Mouse (Mus musculus) cerebellum, postnatal 36 days (tissue): Measurements from ENCODE around the gene Pramef12.
"Not testable (repeated sequence)": the region's sequence is repeated elsewhere in the genome, so short reads cannot be mapped to it uniquely, and the experiment has no call there.

Experiments used
- DNase-seq, 2 experiments: peaks; one replicate each; pipeline ENCODE4 v3.0.0; 2021 to 2022; ENCODE audit warnings: mixed read lengths in 2 of 2

The Pramef12 gene

GRCm38 (mm10) chr4:144408290-144408689 is at the start of gene Pramef12:
Gene Pramef12 (minus strand): TSS chr4:144408464.
- DNase-seq: no peak

GRCm38 (mm10) chr4:144453217-144453616 is 45.0 kb upstream of the Pramef12 start, which contains the start of gene Gm9944:
Gene Gm9944 (minus strand): TSS chr4:144453317.
- DNase-seq: no peak

DNA sequence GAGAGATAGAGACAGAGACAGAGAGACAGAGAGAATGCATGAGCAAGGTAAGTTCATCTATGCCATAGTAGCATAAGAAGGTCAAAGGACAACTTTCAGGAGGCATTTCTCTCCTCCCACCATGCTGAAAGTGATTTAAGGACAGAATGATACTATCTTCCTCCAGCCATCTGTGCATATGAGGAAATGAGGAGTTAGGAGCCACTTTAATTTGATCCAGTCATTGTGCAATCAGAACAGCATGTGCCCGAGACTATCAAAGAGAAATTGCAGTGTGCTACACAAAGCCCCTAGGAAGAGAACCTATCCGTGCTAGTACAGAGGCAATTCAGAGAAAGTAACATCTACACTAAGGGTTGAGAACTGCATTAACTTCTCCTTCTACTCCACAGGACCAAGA is 40.3 kb upstream of the Pramef12 start:
- no peak for DNase-seq

GRCm38 (mm10) chr4:144441582-144441981 is 33.3 kb upstream of the Pramef12 start:
- no peak for DNase-seq

DNA sequence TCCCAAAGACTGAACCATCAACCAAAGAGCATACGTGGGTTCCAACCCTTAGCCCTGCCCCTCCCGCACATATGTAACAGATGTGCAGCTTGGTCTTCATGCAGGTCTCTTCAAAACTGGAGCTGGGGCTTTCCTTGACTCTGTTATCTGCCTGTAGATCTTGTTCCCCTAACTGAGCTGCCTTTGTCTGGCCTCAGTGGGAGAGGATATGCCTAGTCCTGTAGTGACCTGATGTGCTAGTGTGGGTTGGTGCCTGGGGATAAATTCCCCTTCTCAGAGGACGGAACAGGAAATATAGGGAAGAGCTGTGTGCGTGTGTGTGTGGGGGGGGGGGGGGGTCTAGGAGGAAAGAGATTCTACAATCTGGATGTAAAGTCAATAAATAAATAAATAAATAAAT is 32.8 kb upstream of the Pramef12 start:
- DNase-seq: no peak

GRCm38 (mm10) chr4:144438672-144439071 is 30.4 kb upstream of the Pramef12 start, which contains the start of gene 1700012P22Rik:
Gene 1700012P22Rik (minus strand): TSS chr4:144438772.
- no peak for DNase-seq

DNA sequence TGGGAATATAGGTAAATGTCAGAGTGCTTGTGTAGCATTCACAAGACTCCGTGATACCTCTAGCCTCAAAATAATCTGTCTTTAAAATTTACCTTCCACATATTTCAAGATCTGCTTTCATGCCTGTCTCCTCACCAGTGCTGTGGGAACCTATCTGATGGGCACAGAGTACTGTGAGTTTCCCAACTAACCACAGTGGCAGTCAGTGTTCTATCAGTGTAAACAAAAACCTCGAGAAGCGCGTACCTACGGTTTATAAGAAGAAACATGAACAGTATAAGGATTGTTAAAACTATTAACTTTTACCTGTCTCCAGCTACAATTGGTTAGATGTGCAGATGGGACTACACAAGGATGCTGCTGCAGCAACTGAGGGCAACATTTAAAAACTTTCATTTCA is 25.0 kb upstream of the Pramef12 start:
- no peak for DNase-seq

DNA sequence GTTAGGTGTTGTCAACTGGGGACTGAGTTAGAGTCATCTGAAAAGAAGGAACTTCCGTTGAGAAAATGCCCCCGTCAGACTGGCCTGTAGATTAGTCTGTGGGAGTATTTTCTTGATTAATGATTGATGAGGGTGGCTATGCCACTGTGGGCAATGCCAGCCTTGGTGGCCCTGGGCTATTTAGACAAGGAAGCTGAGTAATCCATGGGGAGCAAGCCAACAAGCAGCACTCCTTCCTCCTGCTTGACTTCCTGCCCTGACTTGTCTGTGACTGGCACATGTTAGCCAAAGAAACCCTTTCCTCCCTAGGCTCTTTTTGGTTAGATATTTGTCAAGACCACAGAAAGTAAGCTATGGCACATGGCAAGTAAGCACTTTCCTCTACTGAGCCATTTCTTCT is 22.5 kb upstream of the Pramef12 start:
- no peak for DNase-seq

GRCm38 (mm10) chr4:144428868-144429267 is 20.6 kb upstream of the Pramef12 start:
- no peak for DNase-seq

DNA sequence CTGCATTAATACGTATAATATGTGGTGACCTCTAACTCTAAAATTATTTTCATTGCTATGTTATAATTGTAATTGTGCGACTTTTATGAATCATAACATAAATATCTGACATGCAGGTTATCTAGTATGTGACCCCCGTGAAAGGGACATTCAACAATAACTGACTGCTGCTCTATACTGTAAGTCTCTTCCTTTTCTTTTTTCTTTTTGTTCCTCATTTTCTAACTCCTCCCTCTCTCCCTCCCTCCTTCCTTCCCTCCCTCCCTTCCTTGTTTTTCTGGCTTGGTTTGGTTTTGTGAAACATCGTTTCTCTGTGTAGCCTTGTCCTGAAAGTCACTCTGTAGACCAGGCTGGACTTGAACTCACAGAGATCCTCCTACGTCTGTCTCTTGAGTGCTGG is 16.3 kb upstream of the Pramef12 start:
- DNase-seq: no peak

DNA sequence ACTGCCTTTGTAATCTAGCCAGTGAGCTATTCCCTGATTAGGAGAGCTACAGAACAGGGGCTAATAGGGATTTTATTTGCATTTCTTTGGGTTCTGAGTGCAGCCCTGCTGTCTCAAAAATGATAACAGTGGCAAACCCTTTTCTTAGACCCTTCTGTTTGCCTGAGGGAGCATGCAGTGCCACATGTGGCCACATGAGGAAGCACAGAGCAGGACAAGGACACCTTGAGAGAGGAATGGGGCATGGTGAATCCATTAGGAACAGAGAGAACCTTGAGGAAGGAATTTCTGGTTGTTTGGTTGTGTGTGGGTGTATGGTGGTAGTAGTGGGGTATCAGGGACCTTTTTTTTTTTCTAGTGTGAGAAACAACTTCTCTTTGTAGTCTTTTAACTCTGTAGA is 12.4 kb upstream of the Pramef12 start:
- no peak for DNase-seq

GRCm38 (mm10) chr4:144406261-144406660 is 2.0 kb downstream of the Pramef12 start:
- DNase-seq: no peak

GRCm38 (mm10) chr4:144404456-144405086 is 3.7 kb downstream of the Pramef12 start:
- DNase-seq: no peak

DNA sequence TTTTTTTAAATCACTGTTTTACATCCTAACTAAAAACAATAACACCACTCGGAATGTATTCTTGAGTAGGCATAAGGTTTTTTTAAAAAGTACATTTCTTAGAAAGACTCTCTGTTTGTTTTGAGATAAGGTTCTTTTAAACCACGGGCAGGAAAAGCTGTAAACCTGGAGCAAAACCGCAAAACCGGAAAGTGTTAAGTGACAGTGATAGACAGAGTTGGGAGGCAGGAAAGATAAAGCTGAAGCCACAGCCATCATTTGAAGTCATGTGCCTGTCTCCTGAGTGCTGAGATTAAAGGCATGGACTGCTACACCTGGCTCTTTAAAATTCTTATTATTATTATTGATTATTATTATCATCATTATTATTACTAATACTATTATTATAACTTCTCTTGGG is 5.6 kb downstream of the Pramef12 start:
- no peak for DNase-seq

- no peak for DNase-seq
These were observed 11.9 kb downstream of the Pramef12 start for GRCm38 (mm10) chr4:144396316-144396715.

DNA sequence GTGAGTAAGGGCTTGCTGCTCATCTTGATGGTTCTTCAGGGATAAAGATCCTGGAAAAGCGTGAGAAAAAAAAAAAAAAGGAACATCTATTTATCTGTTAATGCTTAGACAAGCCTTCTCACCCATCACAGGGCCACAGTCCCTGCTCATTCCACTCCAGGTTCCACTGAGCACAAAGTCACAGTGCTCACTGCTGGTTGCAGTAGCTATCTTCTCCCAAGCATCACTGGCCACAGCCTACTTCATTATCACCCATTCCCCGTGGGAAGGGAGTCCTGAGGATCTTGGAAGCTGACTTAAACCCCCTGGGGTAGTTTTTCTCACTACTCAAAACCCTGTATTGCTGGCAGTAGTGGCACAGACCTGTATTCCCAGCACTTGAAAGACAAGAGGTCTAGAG is 30.4 kb downstream of the Pramef12 start, which contains the start of gene Pramef20:
Pramef20 (minus strand) TSS at position 23 of the 400 bp plus-strand sequence.
- DNase-seq: no peak

- not testable (repeated sequence) for DNase-seq
These were observed 50.6 kb downstream of the Pramef12 start, which contains the start of gene Gm13119 for GRCm38 (mm10) chr4:144357642-144358041. Gene Gm13119 (plus strand): TSS chr4:144357942.
